Mouse (Mus musculus) E14TG2a.4 (cell line): ENCODE results near the gene Tiam1.

ENCODE experiments used
- H3K27me3 ChIP-seq: 2 replicates; pipeline ENCODE4 v1.6.1; 2014; ENCODE audit warnings: low read length, control low read depth; ENCODE audit not compliant: insufficient read depth
- H3K36me3 ChIP-seq: 2 replicates; pipeline ENCODE4 v1.6.1; 2014; ENCODE audit warnings: low read length, control low read depth; ENCODE audit not compliant: insufficient read depth
- H3K4me1 ChIP-seq: replicated peaks from 2 replicates; pipeline ENCODE4 v1.6.1; 2014; ENCODE audit warnings: low read depth, low read length, control low read depth
- H3K4me3 ChIP-seq: replicated peaks from 2 replicates; pipeline ENCODE4 v1.5.1; 2014; ENCODE audit warnings: mild to moderate bottlenecking, low read length
- H3K9me3 ChIP-seq: 2 replicates; pipeline ENCODE4 v1.6.1; 2014; ENCODE audit warnings: low read length, control low read depth
- CTCF ChIP-seq: conservative IDR thresholded peaks from 2 replicates; pipeline ENCODE4 v1.5.1; 2014; ENCODE audit warnings: low read length
- NANOG ChIP-seq: IDR thresholded peaks from 2 replicates; pipeline ENCODE4 v1.6.1; 2014; ENCODE audit warnings: borderline replicate concordance, low read length, mixed read lengths
- POU5F1 ChIP-seq: IDR thresholded peaks from 2 replicates; pipeline ENCODE4 v1.6.1; 2014; ENCODE audit warnings: low read length, borderline replicate concordance

Gene Tiam1

GRCm38 (mm10) chr16:89785795-89786194 is 357.8 kb downstream of the Tiam1 start:
- H3K4me3 ChIP-seq = no peak overlapping the region
- peaks cover 6% of the 10 kb centered on the region; the same call in 1 of the 2 replicates for H3K9me3 ChIP-seq
- TF ChIP-seq CTCF = no peak
- TF ChIP-seq NANOG = no peak
- TF ChIP-seq POU5F1 = no peak
- H3K27me3 ChIP-seq = no peaks in the 10 kb centered on the region
- peaks cover 28% of the 10 kb centered on the region for H3K36me3 ChIP-seq
- H3K4me1 ChIP-seq = peaks cover 22% of the 10 kb centered on the region

GRCm38 (mm10) chr16:89779705-89780104 is 363.9 kb downstream of the Tiam1 start:
- Histone ChIP-seq H3K9me3 (peaks cover 6% of the 10 kb centered on the region; the same call in 1 of the 2 replicates), H3K27me3 (peaks cover 6% of the 10 kb centered on the region), H3K4me3 (no peak overlapping the region), H3K36me3 (no peaks in the 10 kb centered on the region), H3K4me1 (peaks cover 2% of the 10 kb centered on the region; the same call in 1 of the 2 replicates)
- TF ChIP-seq CTCF (no peak), NANOG (no peak), POU5F1 (no peak)

- H3K4me3 ChIP-seq = no peak overlapping the region
- peaks cover 6% of the 10 kb centered on the region; the same call in 1 of the 2 replicates for H3K9me3 ChIP-seq
- peaks cover 15% of the 10 kb centered on the region for H3K27me3 ChIP-seq
- no peaks in the 10 kb centered on the region for H3K36me3 ChIP-seq
- TF ChIP-seq CTCF (no peak), NANOG (no peak)
- H3K4me1 ChIP-seq = peaks cover 21% of the 10 kb centered on the region
Observed at GRCm38 (mm10) chr16:89777450-89777849, 366.1 kb downstream of the Tiam1 start.

GRCm38 (mm10) chr16:89774553-89774913 is 369.0 kb downstream of the Tiam1 start:
- Histone ChIP-seq H3K4me1 (peaks cover 21% of the 10 kb centered on the region), H3K27me3 (peaks cover 24% of the 10 kb centered on the region), H3K9me3 (peaks cover 9% of the 10 kb centered on the region), H3K36me3 (no peaks in the 10 kb centered on the region), H3K4me3 (peak overlapping the region; percentile 77)
- TF ChIP-seq POU5F1 (peak; percentile 97), CTCF (no peak), NANOG (no peak)

- no peaks in the 10 kb centered on the region for H3K36me3 ChIP-seq
- no peak for TF ChIP-seq NANOG
- peak; percentile 82 for TF ChIP-seq CTCF
- no peak for TF ChIP-seq POU5F1
- peaks cover 21% of the 10 kb centered on the region for H3K4me1 ChIP-seq
- peaks cover 15% of the 10 kb centered on the region for H3K9me3 ChIP-seq
- peak overlapping the region; percentile 77 for H3K4me3 ChIP-seq
- peaks cover 24% of the 10 kb centered on the region for H3K27me3 ChIP-seq
Observed at GRCm38 (mm10) chr16:89773657-89774552, 369.7 kb downstream of the Tiam1 start.

GRCm38 (mm10) chr16:89765919-89766318 is 377.6 kb downstream of the Tiam1 start:
- Histone ChIP-seq H3K27me3 (peaks cover 4% of the 10 kb centered on the region; the same call in 1 of the 2 replicates), H3K36me3 (no peaks in the 10 kb centered on the region), H3K4me1 (peaks cover 7% of the 10 kb centered on the region), H3K4me3 (no peak overlapping the region), H3K9me3 (peaks cover 17% of the 10 kb centered on the region)
- TF ChIP-seq POU5F1 = no peak
- no peak for TF ChIP-seq CTCF
- no peak for TF ChIP-seq NANOG

- H3K27me3 ChIP-seq = peaks cover 4% of the 10 kb centered on the region; the same call in 1 of the 2 replicates
- peaks cover 17% of the 10 kb centered on the region for H3K9me3 ChIP-seq
- no peak overlapping the region for H3K4me3 ChIP-seq
- peak; percentile 70 for TF ChIP-seq CTCF
- TF ChIP-seq POU5F1 = no peak
- peaks cover 7% of the 10 kb centered on the region for H3K4me1 ChIP-seq
- no peaks in the 10 kb centered on the region for H3K36me3 ChIP-seq
Observed at GRCm38 (mm10) chr16:89765470-89765869, 378.1 kb downstream of the Tiam1 start.

GRCm38 (mm10) chr16:89763812-89764211 is 379.8 kb downstream of the Tiam1 start:
- no peak for TF ChIP-seq CTCF
- no peak for TF ChIP-seq POU5F1
- no peak for TF ChIP-seq NANOG
- Histone ChIP-seq H3K4me3 (no peak overlapping the region), H3K9me3 (peaks cover 1% of the 10 kb centered on the region), H3K27me3 (peaks cover 4% of the 10 kb centered on the region; the same call in 1 of the 2 replicates), H3K36me3 (no peaks in the 10 kb centered on the region), H3K4me1 (peaks cover 7% of the 10 kb centered on the region)

- no peaks in the 10 kb centered on the region for H3K9me3 ChIP-seq
- H3K27me3 ChIP-seq = peaks cover 4% of the 10 kb centered on the region; the same call in 1 of the 2 replicates
- TF ChIP-seq NANOG (no peak), POU5F1 (no peak), CTCF (no peak)
- peaks cover 7% of the 10 kb centered on the region for H3K4me1 ChIP-seq
- H3K4me3 ChIP-seq = 0 out of 2 replicates have a peak overlapping the region, but pooled peaks have one; percentile 13
- no peaks in the 10 kb centered on the region for H3K36me3 ChIP-seq
Observed at GRCm38 (mm10) chr16:89762523-89762922, 381.0 kb downstream of the Tiam1 start.
